Mouse (Mus musculus) thymus, postnatal 4 days (tissue): ENCODE measurements around the gene Gpatch11.

Experiments
- DNase-seq: peaks from one replicate; pipeline ENCODE4 v3.0.0; 2021

The Gpatch11 gene

DNA sequence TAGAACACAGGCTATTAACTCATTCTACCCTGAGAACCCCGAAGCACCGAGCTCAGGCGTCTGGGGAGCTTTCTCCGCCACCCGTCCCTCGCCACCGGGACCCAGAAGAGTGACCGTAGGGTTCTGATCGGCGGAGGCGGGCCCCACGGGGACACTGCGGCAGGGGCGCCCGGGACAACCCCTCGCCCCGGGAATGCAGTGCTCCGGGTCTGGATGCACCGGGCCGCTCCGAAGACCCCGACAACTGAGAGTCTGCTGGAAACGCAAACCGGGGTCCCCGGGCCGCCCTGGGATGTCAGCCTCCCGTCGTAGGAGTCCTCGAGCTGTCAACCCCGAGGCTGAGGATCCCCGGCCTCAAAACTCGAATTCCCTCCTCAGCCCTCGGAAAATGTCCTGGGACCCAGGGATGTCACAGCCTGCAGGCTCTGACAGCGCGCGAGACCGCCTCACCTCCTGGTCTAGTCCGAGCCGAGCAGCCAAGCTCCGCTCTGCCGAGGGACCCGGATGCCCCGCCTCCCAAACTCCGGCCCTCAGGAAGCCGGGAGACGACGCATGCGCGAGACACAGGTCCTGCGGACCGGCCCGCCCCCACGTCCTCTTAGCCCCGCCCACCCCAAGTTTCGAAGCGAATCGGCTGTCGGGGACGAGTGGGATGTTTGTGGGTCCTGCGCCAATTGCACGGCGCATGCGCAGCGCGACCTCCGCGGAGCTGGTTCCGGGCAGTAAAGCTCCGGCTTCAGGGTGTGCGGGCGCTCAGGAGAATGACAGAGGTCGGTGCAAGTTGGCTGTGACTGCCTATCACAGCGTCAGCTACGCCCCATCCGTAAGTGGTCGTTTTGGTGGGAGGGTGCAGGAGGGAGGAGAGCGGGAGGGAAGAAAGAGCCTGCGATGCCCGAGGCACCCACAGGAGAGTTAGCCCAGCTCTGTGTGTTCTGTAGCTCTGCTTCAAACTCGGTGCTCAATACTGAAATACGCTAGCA lies at the start of gene Gpatch11, which contains the start of gene Heatr5b:
Gene Gpatch11, plus strand, starts transcription at position 712 of the 980 bp plus-strand sequence.
Gene Heatr5b, minus strand, starts transcription at position 509 of the 980 bp plus-strand sequence.
- peak; percentile 100 for DNase-seq

DNA sequence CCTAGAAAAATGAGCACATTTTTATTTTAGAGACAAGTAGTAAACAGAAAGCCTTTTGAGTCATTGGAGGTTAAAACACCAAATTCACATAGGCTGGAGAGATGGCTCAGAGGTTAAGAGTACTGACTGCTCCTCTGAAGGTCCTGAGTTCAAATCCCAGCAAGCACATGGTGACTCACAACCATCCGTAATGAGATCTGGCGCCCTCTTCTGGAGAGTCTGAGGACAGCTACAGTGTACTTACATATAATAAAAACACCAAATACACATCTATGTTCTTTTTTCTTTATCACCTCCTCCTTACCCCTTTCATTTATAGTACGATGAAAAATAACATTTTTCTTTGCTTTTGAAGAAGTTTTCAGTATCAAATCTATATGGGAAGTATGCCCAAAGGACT lies 47.1 kb upstream of the Gpatch11 start:
- DNase-seq: peak; percentile 15

DNA sequence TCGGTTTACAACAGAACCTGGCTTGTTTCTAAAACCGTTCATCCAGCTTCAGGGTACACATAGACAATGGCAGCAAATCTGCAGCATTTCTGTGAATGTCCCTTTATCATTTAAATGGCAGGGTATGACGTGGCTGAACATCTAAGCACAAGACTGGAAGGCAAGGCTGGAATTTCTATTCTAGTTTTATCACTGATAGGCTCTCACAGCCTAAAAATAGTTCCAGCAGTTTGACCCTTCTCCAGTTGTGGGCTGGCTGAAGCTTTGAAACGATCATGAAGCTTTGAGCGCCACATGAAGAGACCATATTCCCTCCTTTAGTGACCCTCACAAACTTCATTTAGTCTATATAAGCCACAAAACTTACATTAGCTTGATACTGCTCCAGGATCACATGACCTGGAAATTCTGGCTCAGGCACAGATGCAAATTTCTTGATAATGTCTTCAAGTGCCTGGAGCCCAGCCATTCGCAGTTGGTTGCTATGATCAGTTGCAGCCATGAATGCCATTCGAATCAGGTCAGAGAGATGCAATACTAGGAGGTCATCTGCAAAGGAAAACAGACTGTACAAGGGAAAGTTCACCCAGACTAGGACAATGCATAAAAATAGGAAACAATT lies 44.2 kb upstream of the Gpatch11 start:
- no peak for DNase-seq

DNA sequence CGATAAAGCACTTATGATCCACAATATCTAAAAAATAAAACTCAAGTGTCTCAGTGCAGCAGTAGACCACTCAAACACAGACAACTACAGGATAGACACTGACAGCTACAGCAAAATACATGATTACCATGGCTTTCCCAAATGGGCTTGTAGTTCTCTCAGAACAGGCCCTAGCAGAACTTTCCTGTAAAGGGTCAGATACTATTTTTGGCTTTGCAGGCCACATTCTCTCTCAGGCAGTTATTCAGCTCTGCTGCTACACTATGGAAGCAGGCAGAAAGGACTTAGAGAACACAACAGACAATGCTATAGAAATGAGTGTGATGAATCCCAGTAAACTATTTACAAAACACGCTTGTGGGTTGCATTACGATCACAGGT lies 43.7 kb upstream of the Gpatch11 start:
- no peak for DNase-seq

DNA sequence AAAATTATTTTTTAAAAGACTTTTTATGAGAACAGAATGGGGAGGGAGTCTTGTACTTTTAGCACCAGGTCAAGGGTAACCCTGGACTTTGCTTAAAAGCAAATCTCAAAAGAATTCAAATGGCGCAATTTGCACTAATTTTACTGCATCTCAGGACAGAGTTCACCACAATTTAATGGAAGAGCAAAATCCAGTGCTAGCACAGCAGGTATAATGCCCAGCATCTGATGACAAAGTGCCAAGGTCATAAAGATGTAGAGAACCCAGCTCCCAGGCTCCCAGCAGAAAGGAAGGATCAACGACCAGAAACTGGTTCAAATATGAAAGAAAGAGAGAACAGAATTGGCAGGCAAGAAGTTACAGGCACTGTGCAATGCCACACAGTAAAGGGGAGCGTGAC lies 43.2 kb upstream of the Gpatch11 start:
- no peak for DNase-seq

DNA sequence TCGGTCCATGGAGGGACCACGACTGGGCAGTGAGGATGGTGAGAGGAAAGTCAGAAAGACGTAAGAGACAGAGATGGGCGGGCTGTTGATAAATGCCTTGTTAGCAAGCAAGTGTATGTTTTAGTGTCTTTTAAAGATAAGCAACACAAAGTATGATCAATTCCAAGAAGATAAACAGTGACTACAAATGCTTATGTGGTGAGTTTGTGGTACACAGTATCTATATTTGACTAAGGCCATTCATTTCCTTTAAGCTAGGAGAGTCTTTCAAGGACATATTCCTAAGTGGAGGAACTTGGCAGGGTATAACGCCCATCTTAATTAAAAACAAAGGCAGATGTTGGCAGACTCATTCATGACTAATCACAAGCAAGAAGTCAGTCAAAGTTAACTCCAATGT lies 41.0 kb upstream of the Gpatch11 start:
- no peak for DNase-seq

DNA sequence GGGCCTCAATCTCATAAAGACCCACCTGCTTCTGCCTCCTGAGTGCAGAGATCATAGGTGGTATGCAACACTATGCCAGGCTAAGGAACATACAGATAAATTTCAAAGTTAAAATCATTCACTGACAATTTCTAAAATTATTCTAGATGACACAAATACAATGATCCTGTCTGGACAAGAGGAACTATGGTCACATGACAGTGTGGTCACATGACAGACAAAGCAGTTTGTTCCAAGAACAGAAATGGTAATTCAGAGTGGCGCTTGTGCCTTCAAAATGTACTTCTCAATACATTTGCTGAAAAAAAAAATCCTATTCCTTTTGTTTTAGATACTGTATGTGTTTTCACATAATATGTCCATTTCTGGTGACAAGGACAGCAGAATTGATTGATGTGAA lies 38.1 kb upstream of the Gpatch11 start:
- no peak for DNase-seq

DNA sequence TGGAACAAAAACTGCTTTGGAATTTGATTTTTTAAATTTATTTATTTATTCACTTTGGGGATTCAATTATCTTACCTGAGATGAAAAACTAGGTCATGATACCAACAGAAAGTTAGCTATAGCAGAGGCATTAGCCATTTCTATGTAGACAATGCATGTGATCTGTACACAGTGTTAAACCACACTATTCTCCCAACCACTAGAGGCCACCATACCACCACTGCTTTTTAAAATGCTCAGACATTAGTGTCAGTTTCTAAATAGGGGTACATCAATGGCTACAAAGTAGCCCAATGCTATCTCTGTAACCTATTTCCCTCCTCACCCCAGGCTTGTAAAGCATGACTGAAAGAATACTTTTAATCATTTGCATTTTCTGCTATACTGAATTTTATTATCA lies 26.3 kb upstream of the Gpatch11 start:
- no peak for DNase-seq

DNA sequence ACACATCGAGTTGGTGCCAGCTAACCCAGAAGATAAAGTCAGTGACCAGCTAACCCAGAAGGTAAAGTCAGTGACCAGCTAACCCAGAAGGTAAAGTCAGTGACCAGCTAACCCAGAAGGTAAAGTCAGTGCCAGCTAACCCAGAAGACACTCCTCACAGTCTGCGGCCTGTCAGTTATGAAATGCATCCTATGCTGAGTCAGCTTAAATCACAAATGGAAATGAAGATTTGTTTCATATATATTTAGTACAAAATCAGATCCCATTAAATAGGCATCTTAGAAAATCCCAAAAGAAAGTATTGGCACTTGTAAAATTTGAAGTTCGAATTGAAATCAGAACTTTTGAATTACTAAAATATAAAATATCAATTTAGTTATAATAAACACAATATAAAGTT lies 25.8 kb upstream of the Gpatch11 start:
- no peak for DNase-seq

DNA sequence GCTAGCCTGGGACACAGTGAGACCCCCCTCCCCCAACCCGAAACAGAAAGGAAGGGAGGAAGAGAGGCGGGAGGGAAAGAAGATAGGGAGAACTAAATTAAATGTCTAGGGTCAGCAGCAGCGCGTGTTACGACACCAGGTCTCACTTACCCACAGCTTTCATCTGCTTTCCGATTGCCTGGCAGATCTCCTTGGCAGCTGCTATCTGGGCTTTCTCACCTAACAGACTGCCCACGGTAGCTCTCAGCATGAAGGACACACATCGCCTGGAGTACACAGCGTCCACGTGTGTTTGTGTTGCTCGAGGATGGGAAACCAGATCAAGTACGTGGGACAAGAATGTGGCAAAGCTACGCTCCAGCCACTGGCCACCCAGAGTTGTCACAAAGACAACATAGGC lies 11.0 kb upstream of the Gpatch11 start:
- DNase-seq: no peak

DNA sequence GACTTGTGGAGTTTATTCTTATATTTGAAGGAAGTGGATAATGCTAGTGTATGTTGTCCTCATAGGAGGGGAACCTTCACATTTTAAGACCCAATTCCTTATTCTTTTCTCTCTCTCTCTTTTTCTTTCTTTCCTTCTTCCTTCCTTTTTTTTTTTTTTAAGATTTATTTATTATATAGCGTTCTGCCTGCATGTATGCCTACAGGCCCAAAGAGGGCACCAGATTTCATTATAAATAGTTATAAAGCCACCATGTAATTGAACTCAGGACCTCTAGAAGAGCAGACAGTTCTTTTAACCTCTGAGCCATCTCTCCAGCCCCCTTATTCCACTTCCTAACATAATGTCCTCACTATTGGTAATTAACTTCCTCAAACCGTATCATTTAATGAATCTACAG lies 689 bp downstream of the Gpatch11 start:
- DNase-seq: no peak

DNA sequence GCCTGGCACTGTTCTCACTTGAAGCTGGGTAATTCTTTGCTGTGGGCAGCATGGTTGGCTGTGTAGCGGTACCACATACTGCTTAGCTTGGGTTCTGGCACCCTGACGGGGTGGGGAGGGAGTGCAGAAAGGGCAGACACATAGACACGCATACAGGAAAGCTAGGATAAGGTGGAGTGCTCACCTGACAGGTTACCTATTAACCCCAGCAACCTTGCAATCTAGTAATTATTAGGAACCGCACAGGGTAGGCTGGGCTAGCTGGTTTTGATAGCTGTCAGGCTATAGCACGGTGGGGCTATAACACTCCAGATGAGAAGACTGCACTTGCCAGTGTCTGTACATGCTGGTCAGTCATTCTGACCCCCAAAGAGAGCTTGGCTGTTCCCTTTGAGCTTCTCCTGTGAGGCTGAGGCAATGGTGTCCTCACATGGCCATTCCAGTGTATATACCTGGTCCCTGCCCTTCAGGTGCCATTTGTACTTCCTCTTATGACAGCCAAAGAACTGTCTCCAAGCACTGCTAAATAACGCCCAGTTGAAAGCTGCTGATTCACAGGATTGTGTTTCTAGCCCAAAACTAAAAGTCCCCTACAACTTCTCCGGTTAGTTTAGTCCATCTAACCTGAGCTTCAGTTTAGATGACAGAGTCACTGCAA lies 7.0 kb downstream of the Gpatch11 start:
- DNase-seq: no peak

DNA sequence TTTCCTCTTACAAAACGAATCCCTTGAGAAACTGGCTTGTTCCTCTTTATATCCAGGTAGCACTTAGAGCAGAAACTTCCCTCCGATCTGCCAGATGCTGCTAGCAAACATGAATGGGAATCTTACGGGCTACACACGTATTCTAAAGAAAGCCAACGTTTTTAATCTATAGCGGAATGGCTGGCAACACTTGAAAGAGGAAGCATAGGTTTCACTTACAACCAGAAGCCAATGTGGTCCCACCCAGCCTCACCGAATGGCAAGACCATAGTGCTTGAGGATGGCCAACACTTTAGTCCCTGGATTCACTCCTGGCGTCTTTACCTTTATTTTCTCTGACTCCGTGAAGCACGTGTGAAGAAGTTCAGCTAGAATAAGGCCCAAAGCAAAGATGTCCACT lies 20.9 kb downstream of the Gpatch11 start:
- DNase-seq: no peak

DNA sequence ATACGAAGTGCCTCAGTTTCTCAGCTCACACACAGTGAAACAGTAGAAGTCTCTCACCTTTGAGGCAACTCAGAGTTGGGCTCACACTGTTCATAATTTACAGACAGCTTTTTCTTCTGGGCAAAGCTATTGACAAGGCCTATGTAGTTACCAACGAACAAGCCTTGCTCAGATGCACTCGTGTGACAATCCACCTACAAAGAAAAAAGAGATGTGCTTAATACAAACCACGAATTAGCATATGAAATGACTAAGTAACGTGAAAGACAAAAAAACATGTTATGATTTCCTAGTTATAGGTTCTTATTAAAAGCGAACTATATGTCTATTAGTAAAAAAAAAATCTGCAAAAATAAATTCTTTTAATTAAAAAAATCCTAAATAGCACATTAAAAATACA lies 38.5 kb downstream of the Gpatch11 start:
- DNase-seq: no peak

DNA sequence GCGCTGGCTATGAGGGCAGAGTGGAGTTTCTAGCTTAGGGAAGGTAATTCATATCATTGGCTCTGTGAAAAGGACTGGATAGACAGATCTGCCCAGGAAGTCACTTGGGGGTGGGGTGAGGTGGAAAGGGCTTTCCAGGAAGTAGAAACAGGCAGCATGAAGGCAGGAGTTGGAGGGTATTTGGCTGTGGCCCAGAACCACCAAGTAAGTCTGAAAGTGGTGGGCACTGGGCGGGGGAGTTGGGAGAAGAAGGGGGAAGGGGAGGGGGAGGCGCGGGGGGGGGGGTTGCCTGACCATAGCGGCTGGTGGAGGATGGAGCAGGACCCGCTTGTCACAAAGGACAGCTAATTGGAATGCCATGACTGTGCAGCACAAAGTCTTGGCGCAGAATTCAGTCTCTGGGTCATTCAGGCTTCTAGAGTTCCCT lies 46.5 kb downstream of the Gpatch11 start:
- DNase-seq: peak; percentile 29

DNA sequence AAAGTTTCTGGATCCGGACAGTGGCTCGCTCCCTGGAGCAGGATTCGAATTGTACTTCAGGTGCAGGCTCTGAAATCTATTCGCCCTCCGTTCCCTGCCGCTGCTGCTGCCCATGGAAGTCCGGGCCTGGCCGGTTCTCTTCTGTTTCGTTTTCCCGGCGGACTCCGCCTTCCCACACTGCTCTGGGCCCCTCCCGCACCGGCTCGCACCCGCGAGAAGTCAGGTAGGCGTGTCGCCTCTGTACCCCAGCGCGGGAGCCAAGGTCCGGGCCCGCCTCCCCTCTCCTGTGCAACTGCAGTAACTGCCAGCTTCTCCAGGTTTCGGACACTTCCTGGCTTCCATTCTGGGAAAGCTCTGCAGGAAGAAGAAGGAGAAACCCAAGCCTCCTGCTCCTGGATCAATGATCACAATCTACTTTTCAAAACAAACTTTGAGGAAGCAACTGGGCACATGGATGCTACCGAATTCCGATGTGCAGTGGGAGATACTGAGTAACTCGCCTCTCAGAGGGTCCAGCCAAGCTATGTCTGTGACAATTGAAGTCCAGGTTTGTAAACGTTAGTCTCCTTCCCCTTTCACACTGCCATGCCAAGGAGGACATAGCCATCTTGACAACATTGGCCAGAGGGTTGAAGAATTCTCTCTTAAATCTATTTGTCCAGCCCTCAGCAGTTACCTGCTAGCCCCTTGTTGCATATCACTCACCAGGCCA lies 47.2 kb downstream of the Gpatch11 start, which contains the start of gene Eif2ak2:
Gene Eif2ak2, minus strand, starts transcription at position 173 of the 712 bp plus-strand sequence.
- DNase-seq: peak; percentile 79

DNA sequence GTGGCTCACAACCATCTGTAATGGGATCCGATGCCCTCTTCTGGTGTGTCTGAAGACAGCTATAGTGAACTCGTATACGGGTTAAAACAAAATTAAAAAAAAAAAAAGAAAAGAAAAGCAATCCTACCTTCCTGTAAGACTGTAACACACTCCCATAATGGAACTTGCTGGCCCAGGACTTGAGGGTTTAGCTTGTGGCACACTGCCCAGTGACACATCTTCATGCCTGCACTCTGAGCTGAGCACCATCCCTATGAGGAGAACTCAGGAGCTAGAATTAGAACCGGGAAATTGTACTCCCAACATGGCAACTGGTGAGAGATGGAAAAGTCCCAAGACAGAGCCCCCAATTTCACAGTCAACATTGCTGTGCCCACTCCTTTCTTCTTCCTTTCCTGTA lies 47.9 kb downstream of the Gpatch11 start:
- no peak for DNase-seq

DNA sequence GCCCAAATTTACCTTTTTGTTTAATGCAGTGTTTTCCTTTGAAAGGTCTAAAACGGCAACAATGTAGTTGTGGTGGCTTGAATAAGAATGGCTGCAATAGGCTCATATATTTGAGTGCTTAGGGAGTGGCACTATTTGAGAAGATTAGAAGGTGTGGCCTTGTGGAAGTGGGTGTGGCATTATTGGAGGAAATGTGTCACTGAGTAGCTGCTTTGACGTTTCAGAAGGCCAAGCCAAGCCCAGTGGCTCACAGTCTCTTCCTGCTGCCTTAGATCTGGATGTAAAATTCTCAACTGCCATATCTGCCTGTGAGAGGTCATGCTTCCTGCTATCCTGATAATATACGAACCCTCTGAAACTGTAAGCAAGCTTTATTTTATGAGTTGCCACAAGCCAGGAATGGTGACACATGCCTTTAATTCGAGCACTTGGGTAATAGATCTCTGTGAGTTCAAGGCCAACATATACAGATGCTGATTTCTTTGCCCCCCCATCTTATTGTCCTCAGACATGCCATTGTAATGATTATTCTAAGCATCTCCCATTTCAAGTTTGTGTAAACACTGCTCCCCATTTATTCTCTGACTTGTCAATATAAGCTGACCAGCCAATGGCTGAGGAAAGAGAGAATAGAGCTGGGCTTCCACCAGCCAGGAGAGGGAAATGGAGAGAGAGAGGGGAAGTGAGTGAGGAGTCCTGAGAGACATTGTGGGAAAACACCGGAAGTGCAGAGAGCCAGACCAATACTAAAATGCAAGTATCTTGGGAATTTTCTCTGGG lies 50.1 kb downstream of the Gpatch11 start:
- DNase-seq: no peak

DNA sequence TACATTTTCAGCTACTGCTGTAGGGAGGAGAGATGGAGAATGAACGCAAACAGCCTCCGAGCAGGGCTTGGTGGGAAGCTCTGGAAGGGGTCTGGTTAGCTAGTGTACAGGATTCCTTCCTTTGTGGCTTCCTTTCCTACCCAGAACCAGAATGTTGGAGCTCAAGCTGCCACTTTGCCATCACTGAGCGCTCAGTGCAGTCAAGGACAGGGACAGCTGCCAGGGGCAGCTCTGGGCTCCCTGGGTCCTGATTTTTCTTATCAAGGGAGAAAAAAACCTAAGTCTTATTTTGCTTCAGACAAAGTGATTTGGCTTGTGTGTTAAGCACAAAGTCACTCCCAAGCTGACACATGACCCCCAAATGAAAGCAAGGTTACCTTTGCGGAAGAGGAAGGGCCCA lies 53.2 kb downstream of the Gpatch11 start:
- no peak for DNase-seq

DNA sequence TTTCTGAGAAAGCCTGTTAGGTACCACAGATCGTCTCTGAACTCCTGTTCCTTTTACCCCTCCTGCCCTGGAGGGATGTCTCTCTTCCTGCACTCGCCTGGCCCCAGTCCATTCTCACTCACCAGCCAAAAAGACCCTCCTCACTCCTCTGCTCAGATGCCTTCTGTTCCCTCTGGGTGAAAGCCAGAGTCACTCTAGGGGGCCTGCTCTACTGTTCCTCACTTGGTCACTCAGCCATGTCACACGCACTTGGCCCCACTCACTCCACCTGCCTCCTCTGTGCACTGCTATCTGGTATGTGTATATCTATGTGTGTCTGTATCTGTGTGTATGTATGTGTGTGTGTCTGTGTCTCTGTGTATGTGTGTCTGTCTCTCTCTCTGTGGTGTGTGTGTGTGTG lies 53.8 kb downstream of the Gpatch11 start:
- DNase-seq: no peak

DNA sequence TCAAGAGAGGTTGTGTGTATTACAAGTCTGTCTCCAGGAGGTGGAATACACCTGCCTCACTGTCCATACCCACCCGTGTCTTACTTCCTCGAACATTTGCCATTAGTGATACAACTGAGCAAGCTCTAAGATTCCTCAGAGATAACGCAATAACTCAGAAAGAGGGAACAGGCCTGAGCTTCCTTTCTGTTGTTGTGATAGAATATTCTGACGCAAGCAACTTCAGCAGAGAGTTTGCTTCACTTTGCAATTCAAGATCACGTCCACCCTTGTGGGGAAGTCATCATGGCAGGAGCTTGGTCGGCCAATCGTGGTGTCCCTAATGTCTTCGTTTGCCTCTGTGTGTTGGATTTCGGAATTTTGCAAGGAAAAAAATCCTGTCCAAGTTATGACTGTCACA lies 55.7 kb downstream of the Gpatch11 start:
- DNase-seq: no peak

DNA sequence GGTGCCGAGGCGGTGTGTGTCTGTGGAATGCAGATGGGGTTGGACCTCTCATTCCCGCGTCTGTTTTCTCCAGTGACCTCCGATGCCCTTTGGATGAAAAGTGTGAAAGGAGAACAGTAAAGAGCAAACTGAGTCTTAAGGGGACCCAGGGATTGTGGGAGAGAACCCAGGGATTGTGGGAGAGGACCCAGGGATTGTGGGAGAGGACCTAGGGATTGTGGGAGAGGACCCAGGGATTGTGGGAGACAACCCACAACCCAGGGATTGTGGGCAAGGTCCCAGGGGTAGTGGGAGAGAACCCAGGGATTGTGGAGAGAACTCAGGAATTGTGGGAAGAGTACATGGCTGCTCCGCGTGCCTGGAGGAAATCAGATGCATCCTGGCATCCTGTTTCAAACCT lies 59.6 kb downstream of the Gpatch11 start:
- no peak for DNase-seq
